Mouse (Mus musculus) midbrain, embryonic 15.5 days (tissue): ENCODE measurements around the gene Stx6. TPM values are rescaled to one million over a fixed set of nuclear protein-coding genes. Genes with fewer than 3 reads are reported as not detected.
A peak's percentile ranks its signal among the peaks of the same experiment; 100 is the strongest.

ENCODE experiments used
- ATAC-seq: fragments of 200-750 bp; cut with Nextera tagmentation; replicated peaks from 2 replicates; pipeline ENCODE4 v1.8.0; 2017; ENCODE audit warnings: moderate TSS enrichment
- H3K27ac ChIP-seq: fragments of 300-500 bp; sonication (generic); 2 replicates; pipeline ENCODE4 v1.5.1; 2015; ENCODE audit warnings: mild to moderate bottlenecking, inconsistent platforms
- H3K27me3 ChIP-seq: fragments of 300-500 bp; sonication (generic); replicated peaks from 2 replicates; pipeline ENCODE4 v1.6.1; 2015; ENCODE audit warnings: inconsistent platforms
- H3K36me3 ChIP-seq: fragments of 300-500 bp; sonication (generic); replicated peaks from 2 replicates; pipeline ENCODE4 v1.6.1; 2015; ENCODE audit warnings: inconsistent platforms
- H3K4me1 ChIP-seq: fragments of 300-500 bp; sonication (generic); 2 replicates; pipeline ENCODE4 v1.6.1; 2015; ENCODE audit warnings: inconsistent platforms
- H3K4me2 ChIP-seq: fragments of 300-500 bp; sonication (generic); 2 replicates; pipeline ENCODE4 v1.6.1; 2015; ENCODE audit warnings: inconsistent platforms, mild to moderate bottlenecking, moderate library complexity
- H3K4me3 ChIP-seq: fragments of 300-500 bp; sonication (generic); 2 replicates; pipeline ENCODE4 v1.5.1; 2015; ENCODE audit warnings: mild to moderate bottlenecking, inconsistent platforms
- H3K9ac ChIP-seq: fragments of 300-500 bp; sonication (generic); 2 replicates; pipeline ENCODE4 v1.6.1; 2015; ENCODE audit warnings: mild to moderate bottlenecking, inconsistent platforms
- H3K9me3 ChIP-seq: fragments of 300-500 bp; sonication (generic); 2 replicates; pipeline ENCODE4 v1.6.1; 2016; ENCODE audit warnings: inconsistent platforms
- WGBS: fragments of 180-500 bp; shearing (Covaris S2); methylation state at CpG from one replicate; pipeline ENCODE4 v1.1.7; 2015; ENCODE audit warnings: mixed read lengths; 5-methylcytosine and 5-hydroxymethylcytosine counted together
- polyA plus RNA-seq: library from polyadenylated mRNA; unstranded; fragments of >200 nt; fragmentation: Nextera tagmentation; extraction: Ambion mirVana; gene quantifications from 2 replicates; pipeline ENCODE4 v1.2.1, GENCODE M21; 2015

The Stx6 gene
- polyA plus RNA-seq, 1 experiment from 2014 or later, result 114 TPM

- no peak overlapping the region for H3K9ac ChIP-seq
- H3K27me3 ChIP-seq, result no peaks in the 10 kb centered on the region
- no peak overlapping the region for H3K4me3 ChIP-seq
- ATAC-seq, result no peak
- H3K36me3 ChIP-seq, result no peaks in the 10 kb centered on the region
- no peak overlapping the region for H3K4me2 ChIP-seq
- no peaks in the 10 kb centered on the region for H3K9me3 ChIP-seq
- H3K27ac ChIP-seq, result 0 out of 2 replicates have a peak overlapping the region, but pooled peaks have one; percentile 20
- 70% methylated on average over 12 of the region's 12 CpGs for WGBS
- H3K4me1 ChIP-seq, result peaks cover 3% of the 10 kb centered on the region; the same call in 1 of the 2 replicates
Measured at GRCm38 (mm10) chr1:155253126-155253525, 94.6 kb downstream of the Stx6 start.

GRCm38 (mm10) chr1:155254309-155254708 is 95.8 kb downstream of the Stx6 start:
- no peaks in the 10 kb centered on the region for H3K27me3 ChIP-seq
- no peak overlapping the region for H3K9ac ChIP-seq
- no peaks in the 10 kb centered on the region for H3K9me3 ChIP-seq
- no peaks in the 10 kb centered on the region for H3K36me3 ChIP-seq
- WGBS, result 90% methylated on average over 8 of the region's 8 CpGs
- ATAC-seq, result no peak
- no peak overlapping the region for H3K4me2 ChIP-seq
- no peak overlapping the region for H3K27ac ChIP-seq
- H3K4me3 ChIP-seq, result no peak overlapping the region
- peaks cover 3% of the 10 kb centered on the region; the same call in 1 of the 2 replicates for H3K4me1 ChIP-seq

Other genes starting within 250 kb of the Stx6 start
- gene Ier5, start 59.1 kb upstream of the Stx6 start, polyA plus RNA-seq, result 7.2 and 9.4 TPM in 2 replicates
- gene Mr1, start 11.9 kb upstream of the Stx6 start, polyA plus RNA-seq, result 0.71 and 1.2 TPM in 2 replicates
- gene BC034090, start 85.7 kb downstream of the Stx6 start, polyA plus RNA-seq, result 4.0 and 4.3 TPM in 2 replicates